Mouse (Mus musculus) retina, postnatal 1 day (tissue): ENCODE data around the gene Stag1.
A peak's percentile ranks its signal among the peaks of the same experiment; 100 is the strongest.

Experiments used
- DNase-seq: peaks from one replicate; pipeline ENCODE4 v3.0.0-alpha.2; 2012

Gene Stag1

DNA sequence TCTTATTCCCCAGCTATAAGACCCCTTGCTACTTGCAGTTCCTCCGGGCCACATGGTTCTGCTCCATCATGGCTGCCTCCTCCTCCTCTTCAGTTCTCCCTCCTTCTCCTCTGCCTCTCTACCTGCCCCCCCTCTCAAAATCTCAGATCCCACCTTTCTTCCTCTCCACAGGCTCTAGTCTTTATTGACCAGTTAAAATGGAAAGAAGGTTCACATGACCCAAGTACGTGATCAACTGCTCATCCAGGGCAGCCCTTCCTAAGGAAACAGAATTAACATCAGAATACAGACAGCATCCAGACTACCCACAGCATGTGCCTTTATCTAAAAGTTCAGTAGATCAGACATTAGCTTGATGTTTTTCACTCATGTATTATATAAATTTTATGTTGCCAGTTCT lies 371.9 kb downstream of the Stag1 start:
- no peak for DNase-seq

DNA sequence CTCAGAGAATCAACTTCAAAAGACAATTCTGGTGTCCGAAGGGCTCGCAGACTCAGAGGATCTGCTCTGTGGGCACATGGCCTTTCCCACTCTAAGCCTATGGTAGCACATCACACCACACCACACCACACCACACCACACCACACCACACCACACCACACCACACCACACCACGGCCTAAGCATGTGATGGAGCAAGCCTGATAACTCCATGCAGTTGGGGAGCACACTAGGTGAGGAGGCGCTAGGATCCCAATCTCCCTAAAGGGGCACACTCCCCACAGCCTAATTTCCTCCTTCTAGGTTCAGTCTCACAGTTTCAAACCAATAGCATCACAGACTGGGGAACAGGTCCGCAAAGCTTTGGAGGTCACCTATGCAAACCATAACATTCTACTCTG lies 381.1 kb downstream of the Stag1 start:
- no peak for DNase-seq

DNA sequence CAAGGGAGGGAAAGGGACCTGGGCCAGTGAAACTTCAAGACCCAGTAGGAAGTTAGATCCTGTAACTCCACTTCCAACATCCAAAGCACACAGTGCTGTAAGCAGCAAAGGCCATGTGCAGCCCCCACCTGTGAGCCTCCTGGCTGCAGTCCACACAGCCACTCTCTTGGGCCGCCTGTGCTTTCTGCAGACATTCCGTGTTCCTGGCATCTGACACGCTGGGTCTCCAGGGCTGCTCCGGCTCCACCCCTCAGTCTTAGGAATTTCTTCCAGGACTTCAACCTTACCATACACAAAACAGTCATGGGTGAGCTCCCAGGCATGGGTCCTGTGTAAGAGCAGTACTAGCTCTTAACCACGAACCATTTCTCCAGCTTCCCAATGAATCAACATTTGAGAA lies 381.7 kb downstream of the Stag1 start:
- DNase-seq, result no peak

DNA sequence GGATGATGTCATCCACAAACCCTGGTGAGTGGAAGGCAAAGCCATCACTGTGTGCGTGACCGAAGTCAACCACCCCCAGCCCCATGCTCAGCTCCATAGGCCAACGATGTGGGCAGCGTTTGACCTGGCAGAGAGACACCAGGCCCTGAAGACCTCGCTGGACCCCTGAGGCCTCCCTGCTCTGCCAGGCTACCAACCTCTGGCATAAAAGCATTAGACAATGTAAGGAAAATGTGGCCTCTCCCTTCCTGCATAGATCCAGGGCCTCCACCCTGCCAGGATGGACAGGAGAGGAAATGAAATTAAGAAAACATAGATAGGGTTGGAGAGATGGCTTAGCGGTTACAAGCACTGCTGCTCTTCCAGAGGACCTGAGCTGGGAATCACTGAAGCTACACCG lies 385.2 kb downstream of the Stag1 start:
- no peak for DNase-seq

DNA sequence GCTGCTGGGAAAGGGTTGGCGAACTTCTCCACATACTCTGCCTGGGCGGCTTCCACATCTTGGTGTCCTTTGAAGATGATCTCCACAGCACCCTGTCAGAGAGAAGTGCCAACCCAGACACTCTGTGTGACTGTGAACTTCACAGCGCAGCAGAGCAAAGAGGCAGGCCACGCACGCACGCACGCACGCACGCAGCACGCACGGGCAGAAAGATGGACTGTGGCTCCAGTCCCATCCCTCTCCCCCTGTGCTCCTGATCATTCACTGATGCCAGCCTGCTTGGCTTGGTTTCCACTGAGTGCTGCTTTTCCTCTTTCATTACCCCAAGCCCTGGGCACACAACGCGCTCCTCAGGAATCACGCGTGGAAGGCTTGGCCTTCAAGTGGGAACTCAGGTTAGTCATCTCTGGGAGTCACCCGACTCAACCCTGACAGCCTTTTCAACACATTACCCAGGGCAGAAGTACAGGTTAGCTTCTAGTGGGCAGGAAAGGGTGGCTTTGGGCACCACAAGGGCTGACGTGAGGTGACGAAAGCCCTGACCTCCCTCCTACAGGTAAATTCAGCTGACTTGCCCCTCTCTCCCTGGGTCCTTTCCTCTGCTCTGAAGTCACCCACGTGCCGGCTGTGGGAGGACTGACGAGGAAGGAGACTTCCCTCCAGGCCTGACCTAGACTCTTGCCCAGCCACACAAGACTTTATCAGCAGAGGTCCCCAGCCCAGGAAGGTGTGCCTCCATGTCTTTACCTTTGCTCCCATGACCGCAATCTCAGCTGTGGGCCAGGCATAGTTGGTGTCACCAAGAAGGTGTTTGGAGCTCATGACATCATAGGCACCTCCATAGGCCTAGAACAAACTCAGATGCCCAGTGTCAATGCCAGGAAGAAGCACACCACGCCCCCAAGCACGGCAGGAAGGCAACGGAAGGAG lies 387.0 kb downstream of the Stag1 start:
- DNase-seq, result no peak

DNA sequence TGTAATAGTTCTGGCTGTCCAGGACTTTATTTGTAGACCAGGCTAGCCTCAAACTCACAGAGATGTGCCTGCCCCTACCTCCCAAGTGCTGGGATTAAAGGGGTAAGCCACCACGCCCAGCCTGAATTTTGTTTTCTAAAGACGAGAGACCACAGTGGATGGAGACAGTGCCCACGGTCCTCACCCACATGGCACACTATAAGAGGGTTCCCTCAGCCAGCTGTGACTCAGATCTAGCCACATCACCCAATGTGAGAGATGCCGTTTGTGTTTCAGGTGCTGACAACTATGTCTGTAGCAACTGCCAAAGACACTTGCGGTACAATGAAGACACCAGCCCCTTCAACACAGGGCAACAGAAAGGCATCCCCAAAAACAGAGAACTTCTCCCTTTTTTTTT lies 389.4 kb downstream of the Stag1 start:
- no peak for DNase-seq

DNA sequence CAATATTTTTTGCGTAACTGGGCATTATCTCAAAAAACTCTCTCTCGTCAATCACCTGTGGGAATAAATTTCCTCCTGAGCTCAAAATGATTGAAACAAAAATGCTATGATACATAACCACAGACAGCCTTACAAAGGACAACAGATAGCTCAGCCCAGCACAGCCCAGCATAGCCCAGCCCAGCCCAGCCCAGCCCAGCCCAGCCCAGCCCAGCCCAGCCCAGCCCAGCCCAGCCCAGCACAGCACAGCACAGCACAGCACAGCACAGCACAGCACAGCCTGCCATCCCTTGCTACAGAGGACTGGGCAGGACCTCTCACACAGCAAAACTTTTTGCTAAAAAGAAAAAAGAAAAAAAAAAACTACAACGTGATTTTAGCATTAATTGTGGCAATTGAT lies 390.3 kb downstream of the Stag1 start:
- DNase-seq, result no peak

DNA sequence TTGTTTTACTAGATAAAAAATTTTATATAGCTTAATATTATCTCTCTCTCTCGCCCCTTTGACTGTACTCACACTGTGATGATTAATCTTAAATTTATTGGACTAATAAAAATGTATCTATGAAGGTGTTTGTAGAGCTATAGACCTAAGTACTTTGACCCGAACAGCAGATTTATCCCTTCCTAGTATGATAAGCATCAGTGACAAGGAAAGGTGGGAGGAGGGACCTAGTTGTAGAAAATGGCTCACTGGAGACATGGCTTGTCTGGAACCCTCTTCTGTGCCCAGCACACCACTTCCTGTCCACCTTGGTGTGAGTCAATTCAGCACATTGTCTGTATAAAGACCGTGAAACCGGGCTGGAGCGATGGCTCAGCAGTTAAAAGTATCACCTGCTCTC lies 393.0 kb downstream of the Stag1 start:
- no peak for DNase-seq

DNA sequence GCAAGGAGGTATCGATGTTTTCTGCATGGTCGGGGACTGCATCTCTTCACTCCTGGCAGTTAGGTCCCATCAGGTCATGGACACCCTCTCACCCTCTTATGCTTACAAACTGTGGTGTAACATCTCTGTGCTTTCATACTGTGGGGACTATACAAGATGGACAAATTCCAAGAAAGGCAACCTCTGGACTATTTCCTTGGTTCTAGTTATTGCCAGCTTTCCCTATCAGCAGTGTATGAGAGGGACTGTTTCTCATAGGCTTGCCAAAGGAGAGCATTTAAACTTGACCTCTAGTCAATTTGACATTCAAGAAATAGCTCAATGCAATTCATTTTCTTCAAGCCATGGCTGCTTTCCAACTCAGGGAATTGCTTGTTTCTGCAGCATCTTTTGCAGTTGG lies 393.7 kb downstream of the Stag1 start:
- no peak for DNase-seq

DNA sequence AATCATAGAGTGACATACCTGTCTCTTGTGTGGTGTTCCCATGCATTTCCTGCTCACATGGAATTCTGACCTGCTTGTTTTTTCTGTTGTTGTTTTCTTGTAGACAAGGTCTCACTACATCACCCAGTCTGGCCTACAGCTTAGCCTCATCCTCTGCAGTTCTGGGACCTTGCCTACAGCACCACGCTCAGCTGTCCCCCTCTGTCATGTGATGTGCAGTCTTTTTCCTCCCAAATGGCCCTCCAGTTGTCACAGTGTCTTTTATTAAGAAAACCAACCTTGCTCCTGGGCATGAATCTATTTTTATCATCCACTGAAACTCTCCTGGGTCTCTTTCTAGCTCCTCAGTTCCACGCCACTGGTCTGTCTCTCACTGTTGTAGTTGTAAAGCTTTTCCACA lies 394.6 kb downstream of the Stag1 start:
- DNase-seq, result peak; percentile 17

DNA sequence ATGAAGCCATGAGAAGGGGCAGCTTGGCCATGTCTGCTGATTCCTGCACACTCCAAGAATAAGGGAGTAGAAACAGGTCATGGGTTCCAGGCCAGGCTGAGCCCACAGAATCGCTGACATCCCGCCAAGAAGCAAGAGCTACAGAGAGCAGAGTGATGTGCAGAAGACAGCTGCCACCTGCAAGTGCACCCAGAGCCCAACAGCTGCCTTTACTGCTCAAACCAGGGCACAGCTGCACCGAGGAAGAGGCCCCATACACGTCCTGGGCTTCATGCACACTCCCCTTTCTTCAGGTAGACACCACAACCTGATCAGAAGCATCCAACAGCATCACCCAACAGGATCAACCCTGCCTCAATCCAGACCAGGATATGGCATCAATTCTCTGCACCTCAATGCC lies 396.3 kb downstream of the Stag1 start:
- DNase-seq, result no peak

DNA sequence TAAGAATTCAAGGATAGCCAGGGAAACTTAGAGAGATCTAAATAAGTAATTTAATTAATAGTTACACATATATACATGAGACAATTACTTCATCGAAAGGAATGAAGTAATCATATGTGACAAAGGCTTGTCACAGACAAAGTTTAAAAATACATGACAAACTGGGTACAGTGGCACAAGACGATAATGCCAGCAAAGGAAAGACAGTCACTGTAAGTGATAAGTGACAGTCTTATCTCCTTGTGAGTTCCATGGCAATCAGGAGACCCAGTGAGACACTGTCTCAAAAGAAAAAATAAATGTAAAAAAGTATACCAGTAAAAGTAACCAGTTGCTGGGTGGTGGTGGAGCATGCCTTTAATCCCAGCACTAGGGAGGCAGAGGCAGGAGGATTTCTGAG lies 399.5 kb downstream of the Stag1 start:
- DNase-seq, result no peak

DNA sequence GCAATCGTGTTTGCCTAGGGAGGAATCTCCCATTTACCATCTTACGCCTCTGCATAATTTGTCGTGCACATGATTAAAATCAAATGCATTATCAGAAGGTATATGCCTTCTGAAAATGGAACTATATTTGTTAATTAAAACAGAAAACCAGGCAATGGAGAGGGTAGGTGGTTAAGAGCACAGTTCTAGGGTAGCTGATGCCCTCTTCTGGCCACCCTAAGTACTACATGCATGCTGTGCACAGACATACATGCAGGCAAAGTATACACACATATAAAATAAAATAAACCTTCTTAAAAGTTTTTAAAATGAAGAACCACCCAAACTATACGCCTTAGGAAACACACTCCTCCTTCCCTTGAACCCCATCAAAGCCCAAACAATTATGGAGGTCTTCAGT lies 404.5 kb downstream of the Stag1 start:
- peak; percentile 4 for DNase-seq

DNA sequence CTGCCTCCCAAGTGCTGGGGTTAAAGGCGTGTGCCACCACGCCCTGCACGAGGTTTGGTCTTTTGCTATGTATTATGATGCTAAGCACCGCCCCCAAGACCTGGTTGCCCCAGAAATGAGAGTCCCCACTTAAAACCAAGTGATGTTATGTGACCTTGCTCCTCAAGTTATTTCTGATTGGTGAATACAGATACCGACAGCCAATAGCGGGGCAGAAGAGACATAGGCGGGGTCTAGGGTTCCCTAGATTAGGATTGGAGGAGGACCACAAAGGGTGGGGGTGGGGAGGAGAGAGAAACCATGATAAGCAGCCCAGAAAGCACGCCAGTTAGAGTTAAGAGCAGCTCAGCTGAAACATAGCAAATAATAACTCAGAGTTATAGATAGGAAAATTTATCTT lies 405.2 kb downstream of the Stag1 start:
- DNase-seq, result no peak

DNA sequence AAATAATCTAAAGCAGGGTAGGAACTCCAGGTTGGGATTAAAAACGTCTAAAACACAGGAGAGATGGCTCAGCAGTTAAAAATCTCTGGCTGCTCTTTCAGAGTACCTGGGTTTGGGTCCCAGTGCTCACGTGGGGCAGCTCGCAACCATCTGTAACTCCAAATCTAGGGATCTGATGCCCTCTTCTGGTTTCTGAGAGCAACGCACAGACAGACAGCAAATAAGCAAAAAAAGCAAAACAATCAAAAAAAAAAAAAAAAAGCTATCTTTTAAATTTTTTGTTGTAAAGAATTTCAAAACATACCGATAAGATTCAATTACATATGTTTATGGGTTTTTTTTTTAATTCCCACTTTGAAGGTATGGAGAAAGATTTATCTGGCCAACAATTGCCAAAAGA lies 405.7 kb downstream of the Stag1 start:
- DNase-seq, result no peak

DNA sequence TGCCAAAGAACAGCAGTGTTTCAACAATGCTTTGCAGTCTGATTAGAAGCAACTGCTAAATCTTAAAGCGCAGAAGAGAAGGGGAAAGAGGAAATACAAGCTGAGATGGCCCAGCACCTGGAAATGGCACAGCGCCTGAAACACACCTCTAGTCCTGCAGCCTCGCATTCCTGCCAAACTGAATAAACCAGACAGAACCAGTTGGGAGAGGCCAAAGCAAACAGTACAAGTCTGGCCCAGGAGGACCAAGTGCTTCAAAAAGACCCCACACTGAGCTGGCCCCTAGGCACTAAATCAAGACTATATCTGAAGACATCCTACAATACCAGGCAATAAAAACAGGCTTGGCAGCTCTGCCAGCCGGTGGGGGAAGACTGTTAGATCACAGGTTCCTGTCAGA lies 408.3 kb downstream of the Stag1 start:
- no peak for DNase-seq
